Mouse (Mus musculus) frontal cortex, postnatal 10 days (tissue): ENCODE data around the gene Ext2.

Experiments
- DNase-seq, 2 experiments: peaks; one replicate each; pipeline ENCODE4 v3.0.0; 2022; ENCODE audit warnings: low spot score in 2 of 2, mixed read lengths in 1 of 2

The Ext2 gene

GRCm38 (mm10) chr2:93677231-93677630 is 145.1 kb downstream of the Ext2 start:
- no peak for DNase-seq

DNA sequence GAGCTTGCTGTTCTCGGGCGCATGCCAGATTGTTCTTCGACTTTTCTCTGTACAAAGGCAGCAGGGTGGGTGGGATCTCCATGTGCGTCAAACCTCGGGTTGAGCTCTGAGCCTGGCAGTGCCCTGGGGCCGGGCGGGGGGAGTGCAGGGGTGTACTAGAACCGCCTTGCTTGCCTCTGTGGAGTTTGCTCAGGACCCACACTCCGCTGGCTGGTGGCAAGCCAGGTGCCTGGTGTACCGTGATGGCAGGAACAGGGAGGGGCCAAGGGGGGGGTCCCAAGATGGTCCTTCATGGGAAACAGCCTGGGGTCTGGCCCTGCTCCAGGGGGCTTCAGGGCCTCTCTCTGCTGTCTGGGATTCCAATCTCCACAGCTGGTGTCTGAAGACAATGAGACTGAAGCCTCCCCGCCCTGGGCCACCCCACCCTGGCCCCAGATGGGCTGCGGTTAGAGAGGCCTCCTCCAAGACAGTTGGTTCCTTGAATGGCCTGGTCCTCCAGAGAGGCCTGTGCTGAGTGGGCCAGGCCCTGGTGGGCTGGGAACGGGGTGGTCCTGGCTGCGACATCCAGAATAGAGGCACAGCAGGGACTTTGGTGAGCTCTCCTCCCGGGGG is 150.7 kb downstream of the Ext2 start:
- no peak for DNase-seq

- no peak for DNase-seq
Observed at GRCm38 (mm10) chr2:93666146-93666858, 156.1 kb downstream of the Ext2 start.

- DNase-seq = no peak
Observed at GRCm38 (mm10) chr2:93665472-93665871, 156.9 kb downstream of the Ext2 start.

DNA sequence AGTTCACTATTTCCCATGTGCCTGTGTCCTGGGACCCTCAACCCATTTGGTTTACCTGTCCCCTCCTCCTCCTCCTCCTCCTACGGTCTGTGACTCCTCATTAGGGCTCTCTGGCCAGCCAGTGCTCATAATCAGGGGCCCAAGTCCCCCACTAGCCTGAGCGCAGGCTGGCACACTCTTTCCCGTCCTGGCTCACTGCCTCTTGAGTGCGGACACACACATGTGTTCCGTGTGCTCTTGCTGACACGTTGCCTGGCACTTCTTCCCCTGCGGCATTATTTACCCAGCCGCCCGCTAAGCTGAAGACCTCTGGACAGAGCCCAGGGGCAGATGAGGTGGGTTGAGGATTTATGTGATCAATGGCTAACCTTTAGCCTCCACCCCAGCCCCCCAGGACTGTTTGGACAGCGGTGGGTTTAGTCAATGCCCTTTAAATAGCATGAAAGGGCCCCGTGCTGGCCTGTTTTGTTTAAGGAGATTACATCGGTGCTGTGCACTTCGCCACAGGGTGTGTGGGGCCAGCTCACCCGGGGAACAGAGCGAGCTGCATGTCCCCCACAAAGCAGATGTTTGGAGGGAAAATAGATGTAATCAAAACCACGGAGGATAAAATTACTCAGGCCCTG is 160.0 kb downstream of the Ext2 start:
- no peak for DNase-seq

GRCm38 (mm10) chr2:93661096-93661495 is 161.3 kb downstream of the Ext2 start:
- DNase-seq = no peak

- DNase-seq = no peak
Observed at GRCm38 (mm10) chr2:93659705-93660308, 162.6 kb downstream of the Ext2 start.

GRCm38 (mm10) chr2:93659004-93659403 is 163.4 kb downstream of the Ext2 start:
- DNase-seq = no peak

DNA sequence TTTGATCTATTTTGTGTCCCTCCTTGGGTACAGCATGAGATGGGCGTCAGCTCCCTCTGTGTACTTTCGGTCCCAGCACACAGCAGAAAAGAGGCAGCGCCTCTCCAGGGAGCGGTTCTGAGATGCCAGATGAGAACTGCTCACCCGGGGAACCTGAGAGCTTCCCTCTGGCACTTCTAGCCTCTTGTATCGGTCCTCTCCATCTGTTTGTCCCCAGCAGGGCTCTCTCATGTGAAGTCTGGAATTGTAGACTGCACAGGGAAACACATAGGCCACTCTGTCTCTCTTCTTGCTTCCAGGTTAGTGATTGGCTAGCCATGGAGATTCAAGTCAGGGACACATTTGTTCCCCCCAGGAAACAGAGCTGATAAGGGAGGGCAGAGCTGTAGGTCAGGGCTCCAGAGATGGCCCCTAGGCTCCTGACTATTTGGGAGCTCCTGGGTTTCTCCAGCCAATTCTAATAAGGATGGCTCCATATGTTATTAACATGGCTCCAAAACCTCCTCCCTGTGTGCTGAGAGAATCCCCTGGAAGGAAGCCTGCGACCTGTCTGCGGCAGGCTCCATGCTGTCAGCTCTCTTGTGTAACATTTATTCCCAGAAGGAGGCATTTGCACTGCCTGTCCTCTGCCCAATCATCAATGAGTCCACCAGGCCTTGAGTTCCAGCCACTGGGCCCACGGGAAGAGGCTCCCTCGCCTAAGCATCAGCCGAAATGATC is 167.9 kb downstream of the Ext2 start:
- no peak for DNase-seq

DNA sequence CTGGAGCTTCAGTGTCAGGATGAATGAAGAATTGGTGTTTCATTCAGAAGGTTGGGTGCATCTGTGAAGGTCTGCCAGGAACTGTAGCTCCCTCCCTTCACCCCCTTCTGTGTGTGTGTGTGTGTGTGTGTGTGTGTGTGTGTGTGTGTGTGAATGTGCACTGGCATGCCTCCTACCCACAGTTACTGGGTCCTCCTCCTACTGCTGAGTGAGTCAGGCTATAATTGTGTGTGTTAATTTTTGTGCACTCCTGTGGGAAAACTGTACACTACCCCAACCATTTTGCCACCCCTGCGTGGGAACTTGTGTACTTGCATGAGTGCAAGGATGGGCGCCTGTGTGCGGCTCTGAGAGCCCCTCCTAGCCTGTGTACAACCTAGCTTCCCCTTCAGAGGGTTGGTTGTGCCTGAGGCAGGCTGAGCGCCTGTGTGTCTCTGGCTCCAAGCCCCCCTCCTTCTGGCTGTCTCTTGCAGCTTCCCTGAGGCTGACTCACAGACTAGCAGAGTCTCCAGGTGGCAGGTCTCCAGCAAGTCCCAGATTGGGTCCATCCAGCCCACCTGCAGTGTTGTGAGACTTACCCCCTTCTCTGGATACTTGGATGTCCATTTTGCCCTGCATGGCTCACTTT is 173.0 kb downstream of the Ext2 start:
- no peak for DNase-seq

DNA sequence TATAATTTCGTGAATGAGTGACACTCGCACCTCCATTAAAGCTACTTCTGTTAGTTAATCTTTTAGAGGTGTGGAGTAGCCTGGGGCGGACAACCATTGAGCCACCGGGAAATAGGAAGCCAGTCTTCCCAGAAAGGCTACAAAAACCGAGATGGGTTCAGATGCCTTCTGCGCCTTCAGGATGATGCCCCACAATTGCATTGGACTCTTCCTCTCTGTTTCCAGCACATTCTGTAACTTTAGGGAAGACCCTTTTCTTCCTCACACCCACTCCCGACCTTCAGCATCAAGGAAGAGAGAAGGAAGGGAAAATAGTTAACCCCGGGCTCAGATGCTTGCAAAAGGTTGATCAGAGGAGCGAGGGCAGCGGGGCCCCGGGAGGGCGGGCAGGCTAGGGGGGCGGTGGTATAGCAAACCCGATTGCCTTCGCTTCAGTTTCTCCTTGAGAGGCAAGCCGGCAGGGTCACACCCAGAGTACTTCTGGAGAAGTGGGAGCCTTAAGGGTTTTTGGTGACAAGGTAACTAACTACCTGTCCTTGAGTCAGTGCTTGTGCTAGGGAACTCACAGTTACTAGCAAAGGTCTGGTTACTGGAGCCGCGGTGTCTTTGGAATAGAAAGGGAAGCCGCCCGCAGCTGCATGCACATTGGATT is 174.3 kb downstream of the Ext2 start:
- DNase-seq = no peak

- DNase-seq = no peak
Observed at GRCm38 (mm10) chr2:93647051-93647923, 175.1 kb downstream of the Ext2 start.

GRCm38 (mm10) chr2:93645626-93646320 is 176.6 kb downstream of the Ext2 start:
- no peak for DNase-seq

- no peak for DNase-seq
Observed at GRCm38 (mm10) chr2:93645197-93645596, 177.2 kb downstream of the Ext2 start.

GRCm38 (mm10) chr2:93644731-93645130 is 177.6 kb downstream of the Ext2 start:
- no peak for DNase-seq

DNA sequence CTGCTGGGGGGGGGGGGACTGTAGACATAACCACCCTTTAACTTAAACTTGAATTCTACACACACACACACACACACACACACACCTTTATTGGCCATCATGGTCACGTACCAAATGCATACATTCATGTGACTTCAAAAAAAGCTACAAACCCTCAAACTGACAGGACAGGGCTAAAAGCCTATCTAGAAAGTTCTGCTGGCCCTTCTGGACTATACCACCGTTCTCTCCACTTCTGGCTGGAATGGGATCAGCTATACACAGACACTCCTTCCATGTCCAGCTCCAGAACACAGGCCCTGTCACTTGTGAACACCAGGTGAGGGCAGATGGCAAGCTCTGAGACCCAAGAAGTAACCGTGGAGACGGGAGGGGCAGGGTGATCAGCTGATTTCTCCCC is 178.1 kb downstream of the Ext2 start:
- no peak for DNase-seq

- DNase-seq = no peak
Observed at GRCm38 (mm10) chr2:93643403-93643780, 179.0 kb downstream of the Ext2 start.

- DNase-seq = no peak
Observed at GRCm38 (mm10) chr2:93634609-93635008, 187.8 kb downstream of the Ext2 start.

DNA sequence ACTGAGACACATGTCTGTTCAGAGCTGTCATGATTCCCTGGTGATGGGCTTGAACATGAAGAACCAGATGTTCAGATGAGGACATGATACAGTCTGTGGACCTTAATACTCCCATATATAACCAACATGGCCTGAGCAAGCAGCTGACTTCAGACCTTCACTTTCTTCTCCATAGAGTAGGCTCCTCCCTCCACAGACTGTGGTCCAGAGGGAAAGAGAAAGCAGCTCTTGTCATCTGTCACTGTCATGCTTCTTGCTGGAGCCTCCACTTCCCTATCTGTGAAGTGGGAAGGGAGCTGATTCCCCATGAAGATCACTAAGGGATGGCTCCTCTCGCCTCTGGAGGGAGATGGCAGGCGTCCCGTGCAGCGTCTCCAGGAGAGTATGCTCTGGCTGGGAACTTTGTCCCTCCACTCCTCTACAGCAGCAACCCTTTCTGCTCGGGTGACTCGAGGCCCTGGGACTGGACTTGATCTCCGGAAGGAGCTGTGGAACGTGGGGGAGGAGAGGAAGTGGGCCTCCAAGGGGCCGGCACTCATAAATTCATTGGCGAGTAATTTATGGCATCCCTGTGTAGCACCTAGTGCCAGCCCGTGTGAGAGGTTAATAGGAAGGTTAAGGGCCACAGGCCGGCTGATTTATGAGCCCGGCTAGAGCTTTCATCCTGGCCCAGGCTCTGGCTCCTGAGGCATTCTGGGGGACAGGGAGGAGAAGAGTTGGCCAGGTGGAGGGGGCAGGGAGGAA is 197.5 kb downstream of the Ext2 start:
- no peak for DNase-seq
